8 mouse cellular contexts compared by ENCODE assay signal in the genomic region with DNA sequence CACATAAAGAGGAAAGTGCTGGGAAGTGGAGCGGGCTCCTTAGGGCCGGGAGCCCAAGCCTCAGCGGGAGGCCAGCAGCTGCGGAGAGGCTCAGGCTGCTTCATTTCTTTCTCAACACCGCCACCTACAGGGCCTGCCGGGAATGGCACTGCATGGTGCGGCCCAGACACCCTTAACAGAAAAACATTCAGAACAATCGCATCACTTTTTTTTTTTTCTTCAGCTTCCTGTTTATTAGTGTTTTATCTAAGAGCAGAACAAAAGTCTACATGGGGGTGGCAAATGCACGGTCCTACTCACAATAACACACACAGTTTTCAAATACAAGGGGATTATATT.
DNase-seq lines count a peak whose midpoint lies in the region; ATAC-seq and TF ChIP-seq lines count a peak whose summit lies in the region.

No protein-coding gene starts in this region.

- H3K27me3 ChIP-seq in G1E (ENCODE audit: insufficient read depth, low read length): peaks cover 11% of the 10 kb centered on the region
- no peaks in the 10 kb centered on the region; the same call in none of the 2 replicates for H3K27me3 ChIP-seq in forebrain, postnatal 0 days (ENCODE audit: insufficient read depth, low read length)
- no peaks in the 10 kb centered on the region for H3K27me3 ChIP-seq in lung, embryonic 15.5 days

- peak; percentile 54 for DNase-seq in G1E (ENCODE audit: low spot score)
- peak; percentile 88 to 94 for DNase-seq in cerebellum, adult 18-20 months
- peak; percentile 94 for DNase-seq in forebrain, postnatal 0 days
- peak; percentile 77 to 95 for DNase-seq in layer of hippocampus, adult 8-10 months (ENCODE audit: low spot score in 2 of 2)
- peak; percentile 72 for DNase-seq in ovary, adult 18-20 months (ENCODE audit: low spot score)
- DNase-seq in thymus, postnatal 0 days (ENCODE audit: low spot score): peak; percentile 88

- no peak overlapping the region for H3K4me2 ChIP-seq in forebrain, postnatal 0 days (ENCODE audit: low read depth)
- no peak overlapping the region for H3K4me2 ChIP-seq in lung, embryonic 15.5 days

- peak; percentile 22 for ATAC-seq in G1E (ENCODE audit: extremely low read depth, insufficient number of reproducible peaks, low FRiP score, poor library complexity, severe bottlenecking)
- peak; percentile 92 for ATAC-seq in forebrain, postnatal 0 days
- peak; percentile 80 to 87 for ATAC-seq in hematopoietic stem cell, adult 5-6 weeks (replicated peaks in 1 of 2; ENCODE audit: insufficient read depth in 1 of 2, low FRiP score in 2 of 2, low TSS enrichment in 1 of 2, low read depth in 1 of 2, poor library complexity in 2 of 2, severe bottlenecking in 2 of 2)
- peak; percentile 89 for ATAC-seq in lung, embryonic 15.5 days (ENCODE audit: borderline replicate concordance, extremely low read depth, low FRiP score, low TSS enrichment)

- no peak overlapping the region for H3K4me3 ChIP-seq in G1E (ENCODE audit: low read depth, low read length)
- H3K4me3 ChIP-seq in forebrain, postnatal 0 days (ENCODE audit: low read depth, low read length): no peak overlapping the region
- H3K4me3 ChIP-seq in lung, embryonic 15.5 days: no peak overlapping the region

- peak; percentile 77 for TF ChIP-seq CTCF in G1E (IDR thresholded peaks at IDR 0.05; ENCODE audit: low read depth, low read length)
- peak; percentile 97 for TF ChIP-seq CTCF in forebrain, postnatal 0 days (IDR thresholded peaks at IDR 0.05; ENCODE audit: low read depth)

- H3K9ac ChIP-seq in forebrain, postnatal 0 days: no peak overlapping the region
- H3K9ac ChIP-seq in lung, embryonic 15.5 days: no peak overlapping the region

- H3K27ac ChIP-seq in forebrain, postnatal 0 days (ENCODE audit: low read depth, low read length): no peak overlapping the region
- H3K27ac ChIP-seq in lung, embryonic 15.5 days: no peak overlapping the region

- 2% methylated on average over 9 of the region's 9 CpGs for WGBS in forebrain, postnatal 0 days
- 1% methylated on average over 9 of the region's 9 CpGs for WGBS in lung, embryonic 15.5 days

- H3K36me3 ChIP-seq in G1E (replicated peaks): no peaks in the 10 kb centered on the region
- no peaks in the 10 kb centered on the region for H3K36me3 ChIP-seq in forebrain, postnatal 0 days (ENCODE audit: insufficient read depth)
- no peaks in the 10 kb centered on the region for H3K36me3 ChIP-seq in lung, embryonic 15.5 days

- no peaks in the 10 kb centered on the region for H3K4me1 ChIP-seq in G1E (ENCODE audit: insufficient read depth, low read depth, low read length)
- no peaks in the 10 kb centered on the region for H3K4me1 ChIP-seq in forebrain, postnatal 0 days (ENCODE audit: insufficient read depth)
- peaks cover 34% of the 10 kb centered on the region for H3K4me1 ChIP-seq in lung, embryonic 15.5 days

- no peaks in the 10 kb centered on the region for H3K9me3 ChIP-seq in G1E (replicated peaks)
- H3K9me3 ChIP-seq in forebrain, postnatal 0 days (ENCODE audit: low read length): no peaks in the 10 kb centered on the region
- no peaks in the 10 kb centered on the region for H3K9me3 ChIP-seq in lung, embryonic 15.5 days

Comparison
In these comparisons a context has a peak if more than half of its experiments do, and no peak if none do; other contexts are left out.
1. ATAC-seq: peak in every context shown above with its lines; median percentile 92 in forebrain, postnatal 0 days; 89 in lung, embryonic 15.5 days; 84 in hematopoietic stem cell, adult 5-6 weeks; 22 in G1E.